Mouse (Mus musculus) megakaryocyte, embryonic 14.5 days (primary cell): ENCODE data around the gene Foxd3.
"Not testable (repeated sequence)": the region's sequence is repeated elsewhere in the genome, so short reads cannot be mapped to it uniquely, and the experiment has no call there.

Source experiments
- FLI1 ChIP-seq: IDR thresholded peaks from 2 replicates; pipeline ENCODE4 v1.6.1; 2012; ENCODE audit warnings: low read length, inconsistent platforms, mixed read lengths
- GATA1 ChIP-seq: IDR thresholded peaks from 3 replicates; pipeline ENCODE4 v1.6.1; 2012; ENCODE audit warnings: mixed read lengths, low read length, inconsistent platforms, borderline replicate concordance

GRCm38 (mm10) chr4:99640619-99641018 is 15.5 kb upstream of the Foxd3 start:
- not testable (repeated sequence) for TF ChIP-seq GATA1, FLI1
